Mouse (Mus musculus) layer of hippocampus, adult 11-12 months (tissue): ENCODE measurements around the gene Raet1d.
"Not testable (repeated sequence)": the region's sequence is repeated elsewhere in the genome, so short reads cannot be mapped to it uniquely, and the experiment has no call there.

Experiments
- DNase-seq: peaks from one replicate; pipeline ENCODE4 v3.0.0; 2022; ENCODE audit warnings: low spot score

Raet1d gene

DNA sequence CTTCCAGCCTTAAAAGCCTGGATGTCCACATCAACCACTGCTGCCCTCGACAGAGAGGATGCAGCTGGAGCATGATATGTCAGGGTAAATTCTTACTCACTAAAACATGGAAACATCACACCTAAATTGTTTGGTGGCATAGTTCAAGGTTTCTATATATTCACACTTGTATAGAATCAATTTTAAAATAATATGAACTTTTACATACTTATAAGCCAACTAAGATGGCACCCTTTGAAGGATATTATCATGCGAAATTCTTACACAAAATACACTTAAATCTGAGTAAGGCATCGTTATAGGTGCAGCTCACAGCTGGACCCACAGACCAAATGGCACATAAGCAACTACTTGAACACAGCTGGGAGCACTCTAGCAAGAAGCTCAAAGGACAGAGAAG is at the start of gene Raet1d:
Raet1d (plus strand) TSS at position 301 of the 400 bp plus-strand sequence.
- not testable (repeated sequence) for DNase-seq

DNA sequence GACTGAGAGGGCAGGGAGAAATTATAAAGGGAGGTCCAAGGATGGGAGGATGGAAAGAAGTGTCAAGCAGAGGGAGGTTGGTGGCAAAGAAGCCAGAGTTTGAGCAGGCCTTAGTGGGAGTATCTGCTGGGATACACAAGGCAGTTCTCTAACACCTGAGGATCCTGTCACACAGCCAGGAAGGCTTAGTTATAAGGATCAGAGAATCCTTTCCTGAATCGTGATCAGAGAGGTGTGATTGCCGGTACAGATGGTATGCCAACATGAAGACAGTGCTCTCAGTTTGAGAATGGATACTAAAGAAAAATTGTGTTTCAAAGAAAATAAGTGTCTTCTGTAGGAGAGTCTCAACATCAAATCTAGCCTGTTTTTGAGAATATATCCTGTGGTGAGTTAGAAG is 37.5 kb upstream of the Raet1d start:
- DNase-seq, result no peak

DNA sequence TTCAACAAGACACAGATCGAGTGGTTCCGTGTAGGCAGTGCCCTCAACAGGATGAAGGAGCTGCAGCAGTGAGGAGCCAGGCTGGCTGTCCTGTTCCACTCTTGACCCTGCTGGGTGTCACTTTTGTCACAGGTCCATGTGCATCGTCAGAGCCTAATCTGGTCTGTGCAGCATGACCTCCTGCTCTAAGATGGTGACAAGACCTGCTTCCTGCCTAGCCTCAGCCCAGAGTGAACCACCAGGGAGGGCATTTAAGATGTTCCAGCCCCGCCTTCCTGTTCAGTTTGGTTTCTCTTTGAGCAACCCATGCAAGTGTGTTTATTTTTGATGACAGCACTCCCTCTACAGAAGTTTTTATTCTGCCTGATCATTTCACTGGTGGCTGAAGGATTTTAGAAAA is 14.6 kb upstream of the Raet1d start:
- DNase-seq, result not testable (repeated sequence)

DNA sequence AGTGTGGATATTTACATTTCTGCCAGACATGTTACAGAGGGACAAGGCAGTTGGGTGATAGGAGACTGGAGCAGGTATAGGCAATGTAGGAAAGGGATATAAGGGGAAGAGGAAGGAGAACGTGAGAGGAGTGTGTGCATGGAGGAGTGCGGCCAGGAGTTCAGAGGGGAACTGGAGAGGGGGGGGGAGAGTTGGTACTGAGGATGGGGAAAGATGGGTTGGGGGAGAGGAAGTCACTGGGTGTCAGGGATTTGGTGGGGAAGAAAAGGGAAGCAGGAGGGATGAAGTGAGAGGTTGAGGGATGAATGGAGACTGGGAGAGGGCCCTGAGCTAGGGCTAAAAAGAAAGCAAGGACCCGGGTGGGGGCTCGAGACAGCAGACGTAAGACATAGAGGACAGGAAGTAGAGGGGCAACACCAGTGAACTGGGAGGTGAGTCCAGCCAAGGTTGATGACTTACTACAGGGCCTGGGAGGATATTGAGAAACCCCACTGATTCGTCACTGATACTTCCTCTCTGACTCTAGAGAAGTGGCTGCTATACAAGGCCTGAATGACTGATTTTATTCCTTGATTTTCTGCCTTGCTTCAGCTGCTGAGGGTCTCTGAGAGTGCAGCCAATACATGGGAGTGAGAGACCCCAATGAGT is 6.7 kb upstream of the Raet1d start:
- DNase-seq, result not testable (repeated sequence)

DNA sequence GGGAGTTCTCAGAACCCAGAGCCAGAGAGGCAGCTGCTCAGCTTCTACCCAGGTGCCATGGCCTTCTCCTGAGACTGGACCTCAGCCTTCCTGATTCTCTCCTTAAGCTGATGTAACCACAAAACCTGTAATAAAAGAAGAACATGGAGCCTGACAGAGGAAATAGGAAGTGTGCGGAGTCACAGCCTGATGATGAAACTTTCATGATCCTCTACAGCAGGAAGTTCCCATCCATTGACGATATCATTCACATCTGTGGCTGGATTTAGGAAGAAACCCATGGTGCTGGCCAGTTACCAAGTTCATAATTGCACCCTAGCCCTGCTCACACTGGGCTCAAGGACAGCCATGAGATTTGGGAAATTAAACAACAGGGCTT is 6.2 kb upstream of the Raet1d start:
- DNase-seq, result not testable (repeated sequence)

DNA sequence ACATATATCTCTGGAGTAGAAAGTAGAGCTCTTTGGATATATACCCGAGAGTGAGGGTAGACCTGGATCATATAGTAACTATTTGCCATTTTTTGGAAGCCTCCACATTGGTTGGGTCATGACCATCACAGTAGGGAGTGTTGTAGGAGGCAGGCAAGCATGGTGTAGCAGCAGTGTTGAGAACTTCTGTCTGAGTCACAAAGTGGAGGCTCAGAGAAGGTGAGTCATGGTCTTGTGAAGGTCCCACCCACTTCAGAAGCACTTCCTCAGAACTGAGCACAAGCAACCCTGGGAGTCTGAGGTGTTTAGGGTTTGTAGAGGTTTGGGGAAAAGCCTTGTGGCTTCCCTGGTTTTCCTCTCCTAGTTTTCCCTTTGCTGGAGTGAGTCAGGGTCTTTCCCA is 3.0 kb upstream of the Raet1d start:
- not testable (repeated sequence) for DNase-seq

DNA sequence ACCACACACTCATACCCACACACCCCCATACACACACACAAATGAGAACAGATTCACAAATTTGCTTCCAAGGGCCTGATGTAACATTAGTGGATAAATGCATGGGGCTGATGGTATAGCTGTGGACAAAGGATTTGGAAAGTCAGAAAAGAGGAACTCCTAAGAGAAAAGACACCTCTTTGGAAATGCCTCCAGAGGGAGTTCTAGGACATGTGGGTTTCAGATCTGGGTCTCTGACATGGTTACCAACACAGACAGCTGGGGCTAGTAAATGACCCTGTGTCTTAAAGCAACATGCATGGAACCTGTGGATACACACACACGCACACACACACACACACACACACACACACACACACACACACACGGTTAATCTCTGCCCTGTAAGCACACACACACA is 605 bp downstream of the Raet1d start:
- not testable (repeated sequence) for DNase-seq

GRCm38 (mm10) chr10:22361415-22362352 is 1.3 kb downstream of the Raet1d start:
- not testable (repeated sequence) for DNase-seq

DNA sequence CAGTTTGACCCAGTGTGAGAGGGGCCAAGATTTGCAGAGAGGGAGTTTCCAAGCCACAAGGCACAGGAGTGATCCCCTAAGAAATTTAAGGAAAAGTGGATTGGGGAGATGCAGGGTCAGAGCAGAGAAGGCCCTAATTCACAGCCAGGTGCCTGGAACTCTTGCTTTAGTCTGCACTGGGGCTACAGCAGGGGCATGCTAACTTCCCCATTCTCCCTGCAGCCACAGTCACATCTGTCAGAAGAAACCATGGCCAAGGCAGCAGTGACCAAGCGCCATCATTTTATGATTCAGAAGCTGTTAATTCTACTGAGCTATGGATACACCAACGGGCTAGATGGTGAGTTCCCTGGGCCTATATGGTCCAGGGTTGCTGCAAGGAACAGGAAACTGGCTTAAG is 2.1 kb downstream of the Raet1d start:
- DNase-seq, result not testable (repeated sequence)

DNA sequence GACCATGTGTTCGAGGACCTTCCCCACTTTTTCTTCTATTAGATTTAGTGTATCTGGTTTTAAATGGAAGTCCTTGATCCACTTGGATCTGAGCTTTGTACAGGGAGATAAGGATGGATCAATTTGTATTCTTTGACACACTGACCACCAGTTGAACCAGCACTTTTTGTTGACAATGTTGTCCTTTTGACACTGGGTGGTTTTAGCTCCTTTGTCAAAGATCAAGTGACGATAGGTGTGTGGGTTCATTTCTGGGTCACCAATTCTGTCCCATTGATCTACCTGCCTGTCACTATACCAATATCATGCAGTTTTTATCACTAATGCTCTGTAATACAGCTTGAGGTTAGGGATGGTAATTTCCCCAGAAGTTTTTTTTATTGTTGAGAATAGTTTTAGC is 4.6 kb downstream of the Raet1d start:
- not testable (repeated sequence) for DNase-seq

DNA sequence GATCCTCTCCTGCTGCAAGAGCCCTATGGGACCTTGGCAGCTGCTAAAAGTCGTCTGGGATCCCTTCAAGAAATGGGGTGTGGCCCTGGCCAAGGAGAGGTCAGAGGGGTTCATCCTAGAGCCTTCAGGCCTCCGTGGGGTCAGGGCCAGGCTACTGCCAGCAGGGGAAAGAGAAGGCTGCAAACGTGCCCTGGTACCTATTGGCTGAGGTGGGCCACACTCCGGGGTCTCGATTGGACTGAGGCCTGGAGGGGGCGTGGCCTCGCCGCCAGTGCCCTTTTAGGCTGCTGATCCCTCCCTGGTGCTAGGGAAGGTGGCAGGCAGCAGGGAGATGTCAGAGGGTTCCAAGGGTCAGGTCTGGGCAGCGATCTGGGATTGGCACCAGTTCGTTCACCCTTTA is 20.9 kb downstream of the Raet1d start:
- DNase-seq, result not testable (repeated sequence)

- DNase-seq, result not testable (repeated sequence)
These were observed 29.8 kb downstream of the Raet1d start for GRCm38 (mm10) chr10:22390146-22390545.

DNA sequence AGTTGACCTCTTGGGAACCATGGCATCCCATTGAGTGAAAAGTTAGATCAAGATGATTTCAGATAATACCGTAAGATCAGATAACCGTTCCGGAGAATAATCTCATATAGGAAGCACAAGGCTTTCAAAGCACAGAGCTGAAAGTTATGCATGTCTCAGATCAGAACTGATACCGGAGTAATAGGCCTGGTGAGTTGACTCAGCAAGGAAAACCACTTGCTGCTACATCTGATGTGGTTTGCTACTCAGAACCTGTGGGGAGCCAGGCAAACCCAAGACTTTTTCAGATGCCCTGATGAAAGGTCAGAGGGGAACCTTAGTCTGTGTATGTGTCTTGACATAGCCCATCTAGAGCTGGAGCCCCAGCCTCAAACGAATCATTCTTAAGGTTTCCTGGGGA is 31.3 kb downstream of the Raet1d start:
- DNase-seq, result not testable (repeated sequence)

GRCm38 (mm10) chr10:22393028-22393824 is 32.9 kb downstream of the Raet1d start:
- not testable (repeated sequence) for DNase-seq

GRCm38 (mm10) chr10:22396680-22397079 is 36.3 kb downstream of the Raet1d start:
- not testable (repeated sequence) for DNase-seq

DNA sequence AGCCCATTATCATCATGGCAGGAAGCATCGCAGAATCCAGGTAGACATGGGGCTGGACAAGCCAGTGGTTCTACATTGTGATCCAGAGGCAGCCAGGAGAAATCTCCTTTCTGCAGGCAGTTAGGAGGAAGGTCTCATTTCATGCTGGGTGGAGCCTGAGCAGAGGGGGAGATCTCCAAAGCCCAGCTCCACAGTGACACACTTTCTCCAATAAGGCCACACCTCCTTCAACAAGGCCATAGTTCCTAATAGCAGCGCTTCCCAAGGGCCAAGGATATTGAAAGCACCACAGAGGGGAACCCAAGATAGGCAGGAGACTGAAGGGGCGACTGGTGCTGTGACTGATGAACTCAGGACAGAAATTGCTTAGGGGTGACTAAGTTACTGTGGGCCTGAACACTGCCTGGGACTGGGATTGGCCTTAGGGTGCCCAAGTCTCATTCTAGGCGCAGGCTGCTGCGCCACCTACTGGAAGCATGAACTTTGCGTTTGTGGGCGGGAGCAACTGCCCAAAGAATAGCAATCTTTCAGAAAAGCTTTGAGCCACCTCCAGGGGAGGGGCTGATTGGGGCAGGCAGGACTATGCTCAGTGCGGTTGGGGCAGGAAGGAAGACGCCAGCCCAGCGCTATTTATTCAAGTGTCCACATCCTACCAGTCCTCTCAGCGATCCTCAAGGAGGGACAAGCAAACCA is 42.0 kb downstream of the Raet1d start:
- peak; percentile 13 for DNase-seq

DNA sequence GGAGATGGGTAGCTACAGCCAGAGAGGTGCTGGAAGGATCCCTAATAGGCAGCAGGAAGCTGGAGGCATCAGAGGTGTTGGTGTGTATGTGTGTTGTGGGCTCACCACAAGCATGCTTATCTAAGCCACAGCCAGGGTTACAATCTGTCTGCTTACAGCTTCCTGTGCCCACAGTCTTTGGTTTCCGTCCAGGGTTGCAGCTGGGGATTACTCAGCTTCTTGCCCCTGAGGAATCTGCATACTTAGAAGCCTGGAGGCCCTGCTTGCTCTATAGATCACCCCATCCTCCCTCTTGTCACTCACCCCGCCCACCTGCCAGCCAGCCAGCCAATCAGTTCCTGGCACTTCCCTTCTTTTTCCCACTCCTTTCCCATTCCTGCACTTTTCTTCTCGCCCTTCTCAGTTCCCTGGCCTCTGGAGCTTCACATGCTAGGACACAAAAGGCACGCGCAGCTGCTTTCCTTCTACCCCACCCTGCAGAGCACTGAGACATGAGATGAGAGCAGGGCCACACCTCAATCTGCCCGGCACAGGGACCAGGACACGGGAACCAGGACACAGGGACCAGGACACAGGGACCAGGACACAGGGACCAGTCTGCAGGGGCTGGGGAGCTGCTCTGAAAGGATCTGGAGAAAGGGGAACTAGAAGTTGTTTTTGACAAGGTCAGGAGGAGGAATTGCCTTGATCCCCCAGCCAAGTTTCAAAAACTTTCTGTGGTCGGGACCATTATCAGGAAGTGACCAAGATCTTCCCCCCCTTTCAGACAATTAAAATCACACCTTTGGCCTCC is 53.5 kb downstream of the Raet1d start:
- DNase-seq, result peak; percentile 11
